Mouse (Mus musculus) erythroid progenitor cell, adult 5-6 weeks (primary cell): ENCODE measurements around the gene Chaf1a. TPM values are rescaled to one million over a fixed set of nuclear protein-coding genes. Genes with fewer than 3 reads are reported as not detected.

Experiments used
- ATAC-seq: replicated peaks from 2 replicates; pipeline ENCODE4 v1.8.0; 2016; ENCODE audit warnings: moderate number of reproducible peaks, mild to moderate bottlenecking, moderate TSS enrichment, inconsistent platforms; ENCODE audit not compliant: poor library complexity, low FRiP score, severe bottlenecking
- total RNA-seq, 2 experiments: library from RNA; stranded (forward) in 1 of 2; stranded (reverse) in 1 of 2; fragments of 150-400 nt in 1 of 2; fragments of 186-747, 209-891 nt in 1 of 2; gene quantifications; 2 replicates each; pipeline versions ENCODE4 v1.2.3 to v1.2.4; 2015 to 2017; ENCODE audit warnings: low replicate concordance in 2 of 2

Chaf1a gene
- total RNA-seq (2015; ENCODE audit: low replicate concordance) (26.4 and 28.1 TPM in 2 replicates), total RNA-seq (2017; ENCODE audit: low replicate concordance) (32.6 and 39.0 TPM in 2 replicates)

GRCm38 (mm10) chr17:56040030-56040856, at the start of gene Chaf1a:
TSS of gene Chaf1a (plus strand) at chr17:56040439.
- ATAC-seq: peak; percentile 81

DNA sequence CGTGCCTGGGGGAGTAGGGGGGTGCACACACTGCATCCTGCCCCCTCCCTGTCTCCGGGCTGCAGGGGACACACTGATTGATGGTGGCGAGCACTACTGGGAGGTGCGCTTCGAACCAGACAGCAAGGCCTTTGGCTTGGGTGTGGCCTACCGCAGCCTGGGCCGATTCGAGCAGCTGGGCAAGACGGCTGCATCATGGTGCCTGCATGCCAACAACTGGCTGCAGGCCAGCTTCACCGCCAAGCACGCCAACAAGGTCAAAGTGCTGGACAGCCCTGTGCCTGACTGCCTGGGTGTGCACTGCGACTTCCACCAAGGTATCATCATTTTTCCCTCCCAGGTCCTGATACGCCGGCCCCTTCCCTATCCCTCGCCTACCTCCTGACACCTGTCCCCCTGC, 44.2 kb upstream of the Chaf1a start:
- no peak for ATAC-seq

DNA sequence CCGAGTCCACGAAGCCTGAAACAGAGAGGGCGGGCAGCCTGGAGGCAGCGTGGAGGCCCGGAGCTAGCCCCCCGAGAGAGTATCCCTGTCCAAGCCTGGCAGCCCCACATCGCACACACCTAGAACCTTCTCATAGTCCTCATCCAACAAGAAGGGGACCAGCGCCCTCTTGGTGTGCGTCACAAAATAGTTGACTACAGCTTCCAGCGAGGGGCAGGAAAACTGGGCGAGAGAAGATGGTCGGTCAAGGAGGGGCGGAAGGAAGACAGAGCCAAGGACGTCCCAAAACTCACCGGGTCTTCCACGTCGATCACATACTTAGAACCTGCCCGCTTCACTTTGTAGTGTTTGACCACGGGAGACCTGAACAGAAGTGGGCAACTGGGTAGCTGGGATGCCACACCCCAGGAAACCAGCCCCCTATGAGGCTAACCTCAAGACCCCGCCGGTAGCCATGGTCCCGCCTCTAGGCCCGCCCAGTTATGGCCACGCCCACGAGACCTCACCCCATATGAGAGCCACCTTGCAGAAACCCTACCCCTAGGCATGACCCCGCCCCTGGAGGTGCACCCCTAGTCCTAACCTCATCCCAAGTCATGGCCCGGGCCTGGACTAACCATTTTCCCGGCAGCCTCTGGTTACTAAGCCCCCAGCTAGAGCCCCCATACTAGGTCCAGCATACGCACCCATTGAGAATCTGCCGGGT, 40.3 kb upstream of the Chaf1a start:
- no peak for ATAC-seq

- ATAC-seq: no peak
Observed at GRCm38 (mm10) chr17:56003000-56003399, 37.2 kb upstream of the Chaf1a start.

- no peak for ATAC-seq
Observed at GRCm38 (mm10) chr17:56005415-56006061, 34.7 kb upstream of the Chaf1a start, which contains the start of the genes Stap2 and Mpnd. TSS of gene Stap2 (minus strand) at chr17:56005584. TSS of gene Mpnd (plus strand) at chr17:56005711.

DNA sequence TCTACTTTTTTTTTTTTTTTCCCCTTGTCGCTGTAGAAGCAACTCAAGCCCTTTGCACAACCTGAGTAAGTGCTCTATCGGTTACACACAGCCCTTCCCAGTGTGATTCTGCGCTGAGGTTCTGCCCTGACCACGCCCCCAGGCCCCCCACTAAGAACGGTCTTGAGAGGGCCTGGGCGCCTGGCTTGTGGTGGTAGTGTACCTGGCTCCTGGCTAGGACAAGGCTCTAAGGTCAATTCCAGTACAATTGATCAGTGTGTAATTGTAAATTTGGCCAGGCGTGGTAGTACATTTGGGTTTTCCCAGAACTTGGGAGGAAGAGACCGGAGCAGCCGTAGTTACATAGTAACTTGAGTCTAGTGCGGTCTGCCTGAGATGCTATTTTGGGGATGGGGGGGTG, 33.3 kb upstream of the Chaf1a start:
- ATAC-seq: no peak

DNA sequence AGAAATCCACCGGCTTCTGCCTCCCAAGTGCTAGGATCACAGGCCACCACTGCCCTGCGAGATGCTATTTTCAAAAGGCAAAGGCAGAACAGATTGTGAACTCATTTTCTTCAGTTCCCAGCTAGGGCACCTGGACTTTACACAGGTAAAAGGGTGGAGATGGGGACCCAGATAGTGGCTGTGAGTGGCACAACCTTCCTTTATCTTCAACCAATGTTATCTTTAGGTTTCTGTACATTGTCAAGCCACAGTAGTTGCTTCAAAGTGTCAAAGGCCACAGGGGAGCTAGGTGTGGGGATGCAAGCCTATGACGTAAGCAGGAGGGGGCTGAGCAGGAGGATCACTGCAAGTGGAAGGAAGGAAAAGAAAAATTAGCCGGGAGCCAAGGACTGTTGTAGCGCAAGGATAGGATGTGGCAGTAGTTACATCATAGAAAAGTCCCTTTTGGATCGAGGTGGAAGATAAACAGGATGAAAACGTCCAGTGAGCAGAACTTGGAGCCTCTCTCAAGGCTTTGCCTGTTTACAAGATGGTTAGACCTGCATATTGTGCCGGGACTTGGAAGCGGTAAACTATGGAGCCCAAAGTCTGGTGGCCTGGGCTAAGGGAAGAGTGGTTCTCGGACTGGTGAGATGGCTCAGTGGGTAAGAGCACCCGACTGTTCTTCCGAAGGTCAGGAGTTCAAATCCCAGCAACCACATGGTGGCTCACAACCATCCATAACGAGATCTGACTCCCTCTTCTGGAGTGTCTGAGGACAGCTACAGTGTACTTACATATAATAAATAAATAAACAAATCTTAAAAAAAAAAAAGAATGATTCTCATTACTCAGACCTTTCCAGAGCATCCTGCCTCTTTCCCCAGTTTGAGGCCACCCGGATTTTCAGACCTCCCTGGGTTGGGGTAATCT, 32.5 kb upstream of the Chaf1a start:
- no peak for ATAC-seq

DNA sequence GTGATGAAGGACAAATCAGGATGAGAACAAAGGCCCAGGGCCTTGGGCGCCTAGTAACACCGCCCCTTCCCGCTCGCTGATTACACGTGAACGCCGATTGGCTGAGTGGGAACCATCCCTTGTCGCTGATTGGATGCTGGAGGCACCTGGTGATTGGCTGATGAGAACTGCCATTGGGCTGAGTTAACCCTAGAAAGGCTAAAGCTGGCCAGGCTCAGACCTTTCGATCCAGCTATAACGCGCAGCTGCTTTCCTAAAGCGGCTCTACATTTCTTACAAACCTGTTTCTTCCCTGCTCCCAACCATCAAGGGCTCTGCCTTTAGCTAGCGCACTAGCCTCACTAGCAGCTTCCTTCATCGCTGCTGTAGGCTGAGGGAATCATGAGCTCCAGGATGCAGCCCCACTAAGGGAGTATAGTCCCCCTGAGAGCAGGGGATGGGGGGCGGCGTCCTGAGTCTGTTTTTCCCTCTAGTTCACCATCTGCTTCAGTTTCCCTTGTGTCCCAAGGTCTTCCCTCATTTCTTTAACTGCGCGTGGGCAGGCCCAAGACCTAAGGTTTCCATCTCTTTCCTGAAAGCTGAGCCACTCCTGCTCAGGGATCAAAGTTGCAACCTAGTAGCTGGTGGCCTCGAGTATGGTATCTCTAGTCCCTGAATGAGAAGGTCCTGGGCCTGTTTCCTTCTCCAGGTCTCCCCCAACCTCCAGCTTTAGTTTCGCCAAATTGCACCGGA, 31.7 kb upstream of the Chaf1a start:
- peak; percentile 90 for ATAC-seq

DNA sequence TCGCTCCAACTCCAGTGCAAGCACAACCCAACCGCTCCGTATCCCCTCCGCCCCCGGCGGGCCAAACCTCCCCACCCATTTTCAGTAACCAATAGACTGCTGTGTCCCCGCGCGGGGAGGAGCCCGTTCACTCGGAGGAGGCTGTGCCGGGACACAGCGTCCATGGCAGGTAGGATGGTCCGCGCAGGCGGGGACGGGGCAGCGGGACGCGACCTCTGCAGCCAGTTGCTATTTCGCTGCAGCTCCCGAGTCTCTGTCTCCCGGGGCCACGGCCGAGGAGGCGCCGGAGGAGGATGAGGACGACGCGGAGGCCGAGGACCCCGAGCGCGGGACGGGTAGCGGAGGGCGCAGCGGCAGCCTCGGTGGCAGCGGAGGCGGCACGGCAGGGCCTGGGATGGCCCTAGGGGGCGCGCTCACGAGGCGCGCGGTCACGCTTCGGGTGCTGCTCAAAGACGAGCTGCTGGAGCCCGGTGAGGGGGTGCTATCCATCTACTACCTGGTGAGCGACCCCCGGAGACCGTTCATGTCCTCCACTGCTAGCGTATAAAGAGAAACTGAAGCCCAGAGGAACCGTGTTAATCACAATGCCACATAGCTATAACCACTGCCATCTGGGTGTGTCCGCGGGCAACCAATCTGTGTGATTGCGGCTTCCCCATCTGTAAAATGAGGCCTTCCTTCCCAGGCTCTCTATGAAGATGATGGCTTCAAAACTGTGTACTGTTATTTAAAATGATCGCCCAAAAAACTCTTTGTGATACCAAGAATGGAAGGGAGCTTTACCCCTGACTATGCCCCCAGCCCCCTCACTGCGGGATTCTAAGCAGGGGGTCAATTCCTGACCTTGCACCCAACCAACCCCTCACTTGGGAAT, 30.9 kb upstream of the Chaf1a start:
- peak; percentile 89 for ATAC-seq

- ATAC-seq: no peak
Observed at GRCm38 (mm10) chr17:56009962-56010240, 30.3 kb upstream of the Chaf1a start.

DNA sequence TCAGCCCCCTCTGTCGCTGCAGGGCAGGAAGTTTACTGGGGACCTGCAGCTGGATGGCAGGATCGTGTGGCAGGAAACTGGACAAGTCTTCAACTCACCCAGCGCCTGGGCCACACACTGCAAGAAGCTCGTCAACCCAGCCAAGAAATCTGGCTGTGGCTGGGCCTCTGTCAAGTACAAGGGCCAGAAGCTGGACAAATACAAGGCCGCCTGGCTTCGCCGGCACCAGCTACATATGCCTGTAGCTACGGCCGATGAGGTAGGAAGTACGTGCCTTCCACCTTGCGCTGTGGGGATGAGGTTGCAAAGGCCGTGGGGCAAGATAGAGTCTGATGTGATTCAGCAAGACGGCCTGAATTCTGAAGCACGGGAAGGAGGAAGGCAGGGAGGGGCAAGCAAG, 30.0 kb upstream of the Chaf1a start:
- ATAC-seq: no peak

- ATAC-seq: peak; percentile 44; the same call in 1 of the 2 replicates
Observed at GRCm38 (mm10) chr17:56010681-56011080, 29.6 kb upstream of the Chaf1a start.

- no peak for ATAC-seq
Observed at GRCm38 (mm10) chr17:56011441-56011840, 28.8 kb upstream of the Chaf1a start.

GRCm38 (mm10) chr17:56015293-56015692, 24.9 kb upstream of the Chaf1a start:
- ATAC-seq: no peak

DNA sequence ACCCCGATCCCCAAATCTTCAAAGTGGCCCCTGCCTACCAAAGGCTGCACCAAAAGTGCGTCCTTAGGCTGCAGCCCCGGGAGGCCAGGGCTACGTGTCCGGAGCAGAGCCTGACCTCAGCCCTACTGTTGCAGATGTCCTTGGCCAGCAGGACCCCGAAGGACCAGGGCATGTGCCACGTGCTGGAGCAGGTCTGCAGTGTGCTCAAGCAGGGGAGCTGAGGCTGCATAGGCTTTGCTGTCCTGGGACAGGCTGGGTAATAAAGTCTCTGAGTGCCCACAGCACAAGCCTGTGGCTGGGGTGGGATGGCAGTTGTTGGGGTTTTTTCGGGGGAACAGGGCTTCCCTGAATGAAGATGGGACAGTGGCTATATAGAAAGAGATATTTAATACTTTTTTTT, 23.9 kb upstream of the Chaf1a start:
- no peak for ATAC-seq

- no peak for ATAC-seq
Observed at GRCm38 (mm10) chr17:56016793-56017785, 23.1 kb upstream of the Chaf1a start.

GRCm38 (mm10) chr17:56017848-56018247, 22.4 kb upstream of the Chaf1a start:
- no peak for ATAC-seq
